Mouse (Mus musculus) testis, adult 2 months (tissue): Measurements from ENCODE around the gene Mapk8. TPM values are rescaled to one million over a fixed set of nuclear protein-coding genes. Genes with fewer than 3 reads are reported as not detected.

ENCODE experiments used
- H3K27ac ChIP-seq: fragments of 200-500 bp; 2 replicates; pipeline ENCODE4 v1.5.1; 2012; ENCODE audit warnings: low read depth, low read length; ENCODE audit not compliant: control insufficient read depth, insufficient read depth
- H3K27me3 ChIP-seq: fragments of 200-500 bp; 2 replicates; pipeline ENCODE4 v1.6.1; 2012; ENCODE audit warnings: mild to moderate bottlenecking, low read length, moderate library complexity; ENCODE audit not compliant: control insufficient read depth, insufficient read depth
- H3K36me3 ChIP-seq: fragments of 200-500 bp; 2 replicates; pipeline ENCODE4 v1.6.1; 2012; ENCODE audit warnings: mild to moderate bottlenecking, low read length; ENCODE audit not compliant: control insufficient read depth, insufficient read depth
- H3K4me1 ChIP-seq: fragments of 200-500 bp; 2 replicates; pipeline ENCODE4 v1.6.1; 2012; ENCODE audit warnings: low read length; ENCODE audit not compliant: control insufficient read depth, insufficient read depth
- H3K4me3 ChIP-seq: fragments of 200-500 bp; 2 replicates; pipeline ENCODE4 v1.5.1; 2012; ENCODE audit warnings: low read depth, mild to moderate bottlenecking, low read length, moderate library complexity, mixed read lengths; ENCODE audit not compliant: control insufficient read depth
- CTCF ChIP-seq: fragments of 200-500 bp; IDR thresholded peaks from 2 replicates; pipeline ENCODE4 v1.5.1; 2012; ENCODE audit warnings: low read depth, mild to moderate bottlenecking, inconsistent platforms, low read length, moderate library complexity; ENCODE audit not compliant: control insufficient read depth, insufficient read depth, insufficient replicate concordance
- POLR2A ChIP-seq: fragments of 200-500 bp; IDR thresholded peaks from 2 replicates; pipeline ENCODE4 v1.6.1; 2012; ENCODE audit warnings: low read depth, mild to moderate bottlenecking, inconsistent platforms, low read length, moderate library complexity; ENCODE audit not compliant: control insufficient read depth
- polyA plus RNA-seq: library from polyadenylated mRNA; depleted of rRNA; stranded (reverse); fragments of >200 nt; gene quantifications from 2 replicates; pipeline ENCODE4 v1.2.3, GENCODE M21; 2012

Gene Mapk8
- polyA plus RNA-seq, 1 experiment = 27.0 TPM

GRCm38 (mm10) chr14:33346546-33346945 is 100.4 kb downstream of the Mapk8 start:
- Histone ChIP-seq H3K4me3 (no peak overlapping the region), H3K27me3 (no peaks in the 10 kb centered on the region), H3K36me3 (no peaks in the 10 kb centered on the region), H3K4me1 (peaks cover 8% of the 10 kb centered on the region), H3K27ac (no peak overlapping the region)
- TF ChIP-seq CTCF (no peak), POLR2A (no peak)

GRCm38 (mm10) chr14:33343131-33343725 is 103.7 kb downstream of the Mapk8 start:
- H3K27ac ChIP-seq = no peak overlapping the region
- H3K27me3 ChIP-seq = no peaks in the 10 kb centered on the region
- H3K4me3 ChIP-seq = no peak overlapping the region
- TF ChIP-seq POLR2A = no peak
- H3K36me3 ChIP-seq = no peaks in the 10 kb centered on the region
- no peaks in the 10 kb centered on the region for H3K4me1 ChIP-seq

- Histone ChIP-seq H3K36me3 (no peaks in the 10 kb centered on the region), H3K27me3 (no peaks in the 10 kb centered on the region), H3K4me1 (no peaks in the 10 kb centered on the region), H3K27ac (no peak overlapping the region), H3K4me3 (no peak overlapping the region)
- TF ChIP-seq POLR2A (no peak), CTCF (no peak)
These were observed 108.3 kb downstream of the Mapk8 start for GRCm38 (mm10) chr14:33338684-33339083.

- Histone ChIP-seq H3K4me1 (peaks cover 2% of the 10 kb centered on the region; the same call in 1 of the 2 replicates), H3K36me3 (no peaks in the 10 kb centered on the region), H3K27ac (no peak overlapping the region), H3K27me3 (no peaks in the 10 kb centered on the region), H3K4me3 (no peak overlapping the region)
- no peak for TF ChIP-seq POLR2A
- TF ChIP-seq CTCF = no peak
These were observed 111.2 kb downstream of the Mapk8 start for GRCm38 (mm10) chr14:33335733-33336132.

- no peaks in the 10 kb centered on the region for H3K27me3 ChIP-seq
- peaks cover 2% of the 10 kb centered on the region; the same call in 1 of the 2 replicates for H3K4me1 ChIP-seq
- H3K4me3 ChIP-seq = no peak overlapping the region
- no peak overlapping the region for H3K27ac ChIP-seq
- no peak for TF ChIP-seq CTCF
- TF ChIP-seq POLR2A = no peak
- H3K36me3 ChIP-seq = no peaks in the 10 kb centered on the region
These were observed 112.6 kb downstream of the Mapk8 start for GRCm38 (mm10) chr14:33334402-33334801.

GRCm38 (mm10) chr14:33333833-33334232 is 113.1 kb downstream of the Mapk8 start:
- Histone ChIP-seq H3K27me3 (no peaks in the 10 kb centered on the region), H3K36me3 (no peaks in the 10 kb centered on the region), H3K4me3 (no peak overlapping the region), H3K27ac (no peak overlapping the region), H3K4me1 (peaks cover 2% of the 10 kb centered on the region; the same call in 1 of the 2 replicates)
- TF ChIP-seq CTCF (peak; percentile 87; the same call in 1 of the 2 replicates), POLR2A (no peak)

GRCm38 (mm10) chr14:33331627-33332026 is 115.3 kb downstream of the Mapk8 start:
- no peak for TF ChIP-seq CTCF
- TF ChIP-seq POLR2A = no peak
- H3K4me1 ChIP-seq = peaks cover 2% of the 10 kb centered on the region; the same call in 1 of the 2 replicates
- H3K27me3 ChIP-seq = no peaks in the 10 kb centered on the region
- no peaks in the 10 kb centered on the region for H3K36me3 ChIP-seq
- H3K27ac ChIP-seq = no peak overlapping the region
- H3K4me3 ChIP-seq = no peak overlapping the region
